Comparison of ENCODE assay signal across 9 mouse cellular contexts in the genomic region with DNA sequence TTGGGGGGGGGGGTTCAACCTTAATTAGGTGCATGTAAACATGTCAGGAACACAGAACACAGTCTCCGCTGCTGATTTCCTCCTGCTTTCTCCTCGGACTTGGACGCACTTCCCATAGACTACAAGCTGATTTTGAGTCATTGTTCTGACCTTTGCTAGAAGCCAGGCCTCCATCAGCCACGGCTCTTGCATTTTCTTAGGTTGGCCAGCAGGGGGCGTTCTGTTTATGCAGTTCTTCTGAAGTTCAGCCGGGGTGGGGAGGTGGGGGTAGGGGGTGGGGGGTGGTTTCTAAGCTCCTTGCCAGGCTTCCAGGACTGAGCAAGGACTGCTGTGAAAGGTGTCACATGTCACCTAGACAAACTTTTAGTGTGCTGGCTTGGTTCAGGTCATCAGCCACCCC. TPM values are rescaled to one million over a fixed set of nuclear protein-coding genes. Genes with fewer than 3 reads are reported as not detected.
DNase-seq lines count a peak whose midpoint lies in the region; ATAC-seq and TF ChIP-seq lines count a peak whose summit lies in the region.
"Had no signal": no experiment of that assay in that cellular context is flagged by ENCODE, and none has a peak within 500 bp of the region (broad histone marks: within the 10 kb centered on the region; RNA-seq: fewer than 3 reads in every experiment).

No protein-coding gene starts in this region.

- no peaks in the 10 kb centered on the region for H3K9me3 ChIP-seq in kidney, postnatal 0 days (replicated peaks; ENCODE audit: low read length)
- no peaks in the 10 kb centered on the region for H3K9me3 ChIP-seq in ES-Bruce4 (replicated peaks; ENCODE audit: control insufficient read depth, insufficient read depth, low read length, poor library complexity, severe bottlenecking)
- H3K9me3 ChIP-seq in liver, postnatal 0 days (ENCODE audit: low read length): no peaks in the 10 kb centered on the region
- no peaks in the 10 kb centered on the region for H3K9me3 ChIP-seq in midbrain, embryonic 13.5 days
- H3K9me3 ChIP-seq: forebrain, embryonic 13.5 days had no signal

- H3K4me2 ChIP-seq in kidney, postnatal 0 days (ENCODE audit: low read length): no peak overlapping the region
- H3K4me2 ChIP-seq in liver, postnatal 0 days (ENCODE audit: low read depth, low read length): no peak overlapping the region
- H3K4me2 ChIP-seq in midbrain, embryonic 13.5 days (replicated peaks): no peak overlapping the region
- H3K4me2 ChIP-seq: forebrain, embryonic 13.5 days; heart, embryonic 11.5 days had no signal

- no peak for DNase-seq in kidney, postnatal 0 days (ENCODE audit: low spot score)
- DNase-seq in kidney, adult 9 months: no peak
- DNase-seq in A20 (ENCODE audit: low read depth, low spot score): peak; percentile 26
- peak; percentile 16 for DNase-seq in liver, postnatal 0 days
- no peak for DNase-seq in cerebellum, adult 9-11 months

- no peak overlapping the region for H3K9ac ChIP-seq in kidney, postnatal 0 days (ENCODE audit: low read depth, low read length)
- no peak overlapping the region for H3K9ac ChIP-seq in ES-Bruce4 (ENCODE audit: low read depth, poor library complexity, severe bottlenecking)
- no peak overlapping the region for H3K9ac ChIP-seq in liver, postnatal 0 days (replicated peaks)
- H3K9ac ChIP-seq in midbrain, embryonic 13.5 days (replicated peaks): no peak overlapping the region
- H3K9ac ChIP-seq: forebrain, embryonic 13.5 days had no signal

- no peaks in the 10 kb centered on the region for H3K36me3 ChIP-seq in kidney, postnatal 0 days (ENCODE audit: insufficient read depth, low read length)
- H3K36me3 ChIP-seq in ES-Bruce4 (ENCODE audit: control insufficient read depth, insufficient read depth, low read length, poor library complexity, severe bottlenecking): no peaks in the 10 kb centered on the region
- H3K36me3 ChIP-seq in liver, postnatal 0 days (replicated peaks; ENCODE audit: insufficient read depth, low read length): no peaks in the 10 kb centered on the region
- H3K36me3 ChIP-seq in midbrain, embryonic 13.5 days: no peaks in the 10 kb centered on the region

- peak; percentile 46 for TF ChIP-seq CTCF in kidney, postnatal 0 days (IDR thresholded peaks at IDR 0.05; ENCODE audit: low read depth)
- TF ChIP-seq CTCF in ES-Bruce4 (IDR thresholded peaks at IDR 0.05; ENCODE audit: low read depth, low read length): peak; percentile 31
- peak; percentile 32 for TF ChIP-seq CTCF in liver, postnatal 0 days (IDR thresholded peaks at IDR 0.05; ENCODE audit: low read depth)

- H3K4me3 ChIP-seq in kidney, postnatal 0 days (replicated peaks; ENCODE audit: low read depth, low read length): no peak overlapping the region
- H3K4me3 ChIP-seq in ES-Bruce4 (ENCODE audit: low read depth, low read length): no peak overlapping the region
- no peak overlapping the region for H3K4me3 ChIP-seq in liver, postnatal 0 days (ENCODE audit: low read depth, low read length)
- H3K4me3 ChIP-seq in midbrain, embryonic 13.5 days (replicated peaks): no peak overlapping the region
- H3K4me3 ChIP-seq: forebrain, embryonic 13.5 days had no signal

- H3K27me3 ChIP-seq in kidney, postnatal 0 days (ENCODE audit: insufficient read depth, low read length): no peaks in the 10 kb centered on the region
- H3K27me3 ChIP-seq in ES-Bruce4 (ENCODE audit: control insufficient read depth, insufficient read depth, low read length, poor library complexity, severe bottlenecking): no peaks in the 10 kb centered on the region
- 0 out of 2 replicates have a peak, but pooled peaks cover 3% of the 10 kb centered on the region for H3K27me3 ChIP-seq in liver, postnatal 0 days (ENCODE audit: insufficient read depth, low read length)
- H3K27me3 ChIP-seq in midbrain, embryonic 13.5 days: no peaks in the 10 kb centered on the region
- H3K27me3 ChIP-seq: forebrain, embryonic 13.5 days had no signal

- no peak overlapping the region for H3K27ac ChIP-seq in kidney, postnatal 0 days
- no peak overlapping the region for H3K27ac ChIP-seq in ES-Bruce4 (ENCODE audit: insufficient read depth, low read length)
- no peak overlapping the region for H3K27ac ChIP-seq in liver, postnatal 0 days (ENCODE audit: low read depth)
- no peak overlapping the region for H3K27ac ChIP-seq in midbrain, embryonic 13.5 days
- H3K27ac ChIP-seq: forebrain, embryonic 13.5 days had no signal

- 49% methylated on average over 6 of the region's 6 CpGs for WGBS in kidney, postnatal 0 days
- 40% methylated on average over 6 of the region's 6 CpGs for WGBS in liver, postnatal 0 days (ENCODE audit: insufficient replicate concordance)
- WGBS in midbrain, embryonic 13.5 days: 42% methylated on average over 6 of the region's 6 CpGs

- TF ChIP-seq EP300 in ES-Bruce4 (IDR thresholded peaks at IDR 0.05; ENCODE audit: insufficient read depth, low read depth, low read length): no peak
- TF ChIP-seq EP300 in liver, postnatal 0 days (IDR thresholded peaks at IDR 0.05; ENCODE audit: low read depth): no peak

- no peak for ATAC-seq in kidney, postnatal 0 days (replicated peaks; ENCODE audit: low FRiP score, low read depth)
- ATAC-seq in liver, postnatal 0 days: no peak
- ATAC-seq in midbrain, embryonic 13.5 days: no peak
- ATAC-seq: forebrain, embryonic 13.5 days had no signal

- no peaks in the 10 kb centered on the region for H3K4me1 ChIP-seq in kidney, postnatal 0 days (replicated peaks; ENCODE audit: insufficient read depth, low read length)
- peaks cover 3% of the 10 kb centered on the region for H3K4me1 ChIP-seq in ES-Bruce4 (ENCODE audit: control insufficient read depth, insufficient read depth, low read length)
- no peaks in the 10 kb centered on the region for H3K4me1 ChIP-seq in liver, postnatal 0 days (ENCODE audit: insufficient read depth)
- 0 out of 2 replicates have a peak, but pooled peaks cover 6% of the 10 kb centered on the region for H3K4me1 ChIP-seq in midbrain, embryonic 13.5 days (replicated peaks)
- H3K4me1 ChIP-seq: forebrain, embryonic 13.5 days had no signal

- TF ChIP-seq POLR2A in ES-Bruce4 (IDR thresholded peaks at IDR 0.05; ENCODE audit: insufficient read depth, low read length): no peak

RNA-seq across cellular contexts. Expression of a gene that starts 8.6 kb away (rescaled TPM):
- polyA plus RNA-seq in kidney, postnatal 0 days (2015; fragmentation: Nextera tagmentation; extraction: Ambion mirVana): 11.4 and 12.4 TPM in 2 replicates
- polyA plus RNA-seq in ES-Bruce4 (2011; ENCODE audit: insufficient read depth, insufficient read length, low read depth, missing spikeins): 4.3 and 6.0 TPM in 2 replicates
- polyA plus RNA-seq in liver, postnatal 0 days (2015; fragmentation: Nextera tagmentation; extraction: Ambion mirVana): 0.09 and 0.29 TPM in 2 replicates
- 4.9 TPM in 2 replicates for polyA plus RNA-seq in midbrain, embryonic 13.5 days (2015; fragmentation: Nextera tagmentation; extraction: Ambion mirVana)

Comparison
In these comparisons a context has a peak if more than half of its experiments do, and no peak if none do; other contexts are left out.
1. DNase-seq: peak in A20 (single experiment) and liver, postnatal 0 days (single experiment); none in kidney, postnatal 0 days (single experiment), kidney, adult 9 months (single experiment) and cerebellum, adult 9-11 months (single experiment).
2. Peak in every context shown above with its lines, with median percentiles within 50 percentile points of each other: CTCF ChIP-seq.